Mouse (Mus musculus) CH12.LX (cell line): ENCODE data around the gene Pmm2. TPM values are rescaled to one million over a fixed set of nuclear protein-coding genes. Genes with fewer than 3 reads are reported as not detected.

ENCODE experiments used
- DNase-seq: peaks from one replicate; pipeline ENCODE4 v3.0.0-alpha.2; 2013; ENCODE audit errors: extremely low read depth
- H3K27ac ChIP-seq: 2 replicates; pipeline ENCODE4 v1.5.1; 2012; ENCODE audit warnings: low read depth, mild to moderate bottlenecking, control low read depth, moderate library complexity; ENCODE audit not compliant: insufficient read depth
- H3K27me3 ChIP-seq: replicated peaks from 2 replicates; pipeline ENCODE3; 2012; ENCODE audit warnings: inconsistent platforms
- H3K36me3 ChIP-seq, 2 experiments: replicated peaks in 1 of 2; 2 replicates each; pipeline versions ENCODE3 to v1.6.1; 2012; ENCODE audit warnings: inconsistent platforms in 1 of 2, low read length in 1 of 2, mild to moderate bottlenecking in 1 of 2, mixed read lengths in 1 of 2, moderate library complexity in 1 of 2; ENCODE audit not compliant: control insufficient read depth in 1 of 2, insufficient read depth in 1 of 2
- H3K4me1 ChIP-seq, 2 experiments: 2 replicates each; pipeline ENCODE4 v1.6.1; 2012; ENCODE audit warnings: inconsistent platforms in 1 of 2, moderate library complexity in 1 of 2; ENCODE audit not compliant: insufficient read depth in 2 of 2, control insufficient read depth in 1 of 2
- H3K4me2 ChIP-seq: 2 replicates; pipeline ENCODE4 v1.6.1; 2012; ENCODE audit warnings: low read depth, mild to moderate bottlenecking, control low read depth; ENCODE audit not compliant: poor library complexity, insufficient read depth, severe bottlenecking
- H3K4me3 ChIP-seq, 3 experiments: fragments of 150-350 bp in 1 of 3; sonication (generic) in 1 of 3; replicated peaks in 1 of 3; 2 replicates each; pipeline versions ENCODE3 to v1.5.1; 2011 to 2012; ENCODE audit warnings: low read depth in 2 of 3, low read length in 2 of 3, mild to moderate bottlenecking in 2 of 3, moderate library complexity in 2 of 3, control low read depth in 1 of 3, improper control_type of control experiment in 1 of 3, inconsistent platforms in 1 of 3, mixed read lengths in 1 of 3; ENCODE audit not compliant: poor library complexity in 1 of 3
- H3K79me2 ChIP-seq: replicated peaks from 2 replicates; pipeline ENCODE4 v1.6.1; 2012; ENCODE audit warnings: mild to moderate bottlenecking, moderate library complexity; ENCODE audit not compliant: control insufficient read depth, poor library complexity, insufficient read depth, severe bottlenecking; ENCODE audit errors: extremely low read depth
- H3K9ac ChIP-seq: 2 replicates; pipeline ENCODE4 v1.6.1; 2012; ENCODE audit warnings: low read depth, mild to moderate bottlenecking, control low read depth, moderate library complexity; ENCODE audit not compliant: insufficient read depth
- H3K9me3 ChIP-seq: replicated peaks from 2 replicates; pipeline ENCODE3; 2012; ENCODE audit warnings: low read length, inconsistent platforms, mixed read lengths
- CHD1 ChIP-seq: IDR thresholded peaks from 2 replicates; pipeline ENCODE4 v1.6.1; 2012; ENCODE audit warnings: low read depth, low read length, improper control_type of control experiment, inconsistent platforms
- ELF1 ChIP-seq: IDR thresholded peaks from 2 replicates; pipeline ENCODE4 v1.6.1; 2014; ENCODE audit warnings: low read depth, mild to moderate bottlenecking, inconsistent platforms, low read length, improper control_type of control experiment
- EP300 ChIP-seq: IDR thresholded peaks from 2 replicates; pipeline ENCODE4 v1.6.1; 2011; ENCODE audit warnings: low read length, improper control_type of control experiment
- GABPA ChIP-seq: IDR thresholded peaks from 2 replicates; pipeline ENCODE4 v1.6.1; 2012; ENCODE audit warnings: low read depth, low read length, improper control_type of control experiment, inconsistent platforms; ENCODE audit not compliant: insufficient replicate concordance
- HCFC1 ChIP-seq: IDR thresholded peaks from 2 replicates; pipeline ENCODE4 v1.6.1; 2012; ENCODE audit warnings: low read depth, mild to moderate bottlenecking, inconsistent platforms, low read length, improper control_type of control experiment
- JUN ChIP-seq: IDR thresholded peaks from 2 replicates; pipeline ENCODE4 v1.6.1; 2011; ENCODE audit warnings: low read depth, mild to moderate bottlenecking, low read length, improper control_type of control experiment, moderate library complexity; ENCODE audit not compliant: insufficient read depth
- MAX ChIP-seq: IDR thresholded peaks from 2 replicates; pipeline ENCODE4 v1.6.1; 2011; ENCODE audit warnings: low read length, improper control_type of control experiment
- MEF2A ChIP-seq: IDR thresholded peaks from 2 replicates; pipeline ENCODE4 v1.6.1; 2014; ENCODE audit warnings: low read depth, mild to moderate bottlenecking, inconsistent platforms, low read length, improper control_type of control experiment, borderline replicate concordance
- MYC ChIP-seq: IDR thresholded peaks from 2 replicates; pipeline ENCODE4 v1.6.1; 2011; ENCODE audit warnings: low read depth, mild to moderate bottlenecking, improper control_type of control experiment, low read length
- RCOR1 ChIP-seq: conservative IDR thresholded peaks from 2 replicates; pipeline ENCODE4 v1.6.1; 2012; ENCODE audit warnings: low read depth, mild to moderate bottlenecking, inconsistent platforms, low read length, improper control_type of control experiment
- SMC3 ChIP-seq: IDR thresholded peaks from 2 replicates; pipeline ENCODE4 v1.6.1; 2011; ENCODE audit warnings: low read depth, low read length, improper control_type of control experiment
- UBTF ChIP-seq: IDR thresholded peaks from 2 replicates; pipeline ENCODE4 v1.6.1; 2012; ENCODE audit warnings: low read depth, mild to moderate bottlenecking, inconsistent platforms, low read length, improper control_type of control experiment, moderate library complexity
- ZKSCAN1 ChIP-seq: IDR thresholded peaks from 2 replicates; pipeline ENCODE4 v1.6.1; 2012; ENCODE audit warnings: low read depth, inconsistent platforms, low read length, improper control_type of control experiment, borderline replicate concordance
- dilution Hi-C: fragments of 300-500 bp; cut with MboI; formaldehyde crosslinking; loops from 2 replicates; pipeline ENCODE4 v1.14.3; 2020; ENCODE audit warnings: low sequenced_read_pairs; ENCODE audit not compliant: extremely low pct_unique_long_range_greater_than_20kb, extremely low pct_ligation_motif_present
- in situ Hi-C: fragments of 300-500 bp; cut with MboI; formaldehyde crosslinking; loops from 3 replicates; pipeline ENCODE4 v1.14.3; 2019; ENCODE audit warnings: low sequenced_read_pairs, low pct_ligation_motif_present, low pct_unique_long_range_greater_than_20kb, mixed read lengths
- polyA plus RNA-seq: library from polyadenylated mRNA; unstranded; fragments of >175 nt; gene quantifications from 2 replicates; pipeline ENCODE4 v1.2.1, GENCODE M21; 2012; ENCODE audit warnings: low read depth; ENCODE audit not compliant: insufficient read length
- total RNA-seq, 2 experiments: library from RNA; depleted of rRNA; stranded (reverse); fragments of 300-350 nt in 1 of 2; fragments of >200 nt in 1 of 2; gene quantifications; 2 replicates each; pipeline ENCODE4 v1.2.3; 2012 to 2014

Gene Pmm2
- total and polyA plus RNA-seq, 3 experiments = 33.1 to 69.4 (median 42.1) TPM

DNA sequence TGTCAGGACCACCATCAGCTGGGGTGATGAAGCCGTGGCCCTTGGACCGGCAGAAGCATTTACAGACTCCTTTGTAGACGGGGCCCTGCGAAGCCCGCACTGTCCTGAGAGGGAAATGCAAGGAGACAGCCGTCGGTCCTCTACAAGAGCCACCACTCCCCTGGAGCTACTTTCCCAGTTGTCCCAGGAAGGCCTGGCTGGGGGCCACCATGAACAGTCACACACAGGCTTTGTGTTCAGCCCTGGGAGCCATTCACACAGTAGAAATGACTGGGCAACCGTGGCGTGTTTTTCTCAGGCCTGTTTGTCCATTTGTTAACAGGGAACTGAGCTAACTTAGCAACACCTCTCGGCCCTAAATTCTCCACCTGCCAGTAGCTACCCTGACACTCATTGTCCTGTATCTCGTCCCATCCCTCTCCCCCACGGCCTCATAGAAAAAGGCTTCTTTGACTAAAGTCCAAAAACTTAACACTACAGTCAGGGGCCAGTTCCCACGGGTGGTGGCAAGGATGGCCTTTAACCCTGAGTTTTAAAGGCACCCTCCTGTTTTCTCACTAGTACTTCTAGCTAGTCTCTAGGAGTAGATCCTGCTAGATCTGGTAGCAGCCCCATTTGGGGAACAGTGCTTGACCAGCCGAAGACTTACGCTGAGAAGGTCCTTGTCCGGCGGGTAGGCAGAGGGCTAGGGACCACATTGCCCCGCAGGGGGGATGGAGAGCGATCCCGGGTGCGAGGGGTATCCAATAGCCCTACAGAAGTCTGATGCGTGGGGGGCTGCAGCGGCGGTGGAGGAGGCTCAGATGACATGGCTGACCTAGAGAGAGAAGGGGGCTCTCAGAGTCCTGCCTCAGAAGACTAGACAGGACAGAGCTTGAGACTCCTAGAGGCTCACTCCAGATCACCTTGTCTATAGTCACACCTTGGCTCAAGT lies 26.4 kb downstream of the Pmm2 start:
- Histone ChIP-seq H3K27me3 (no peaks in the 10 kb centered on the region), H3K9me3 (no peaks in the 10 kb centered on the region), H3K79me2 (no peaks in the 10 kb centered on the region), H3K4me3 (no peak overlapping the region), H3K4me2 (no peak overlapping the region)
- dilution Hi-C loops = no loop called here
- TF ChIP-seq MAX (no peak), ZKSCAN1 (no peak), ELF1 (no peak), RCOR1 (no peak), EP300 (no peak), UBTF (no peak), MYC (no peak), MEF2A (no peak), SMC3 (no peak), HCFC1 (no peak)
- TF ChIP-seq, all 38 proteins: peak for 0
- peaks cover 18 to 32% of the 10 kb centered on the region in 2 experiments; a peak in 3 of 4 replicates for H3K4me1 ChIP-seq
- H3K36me3 ChIP-seq = peaks cover 42 to 83% of the 10 kb centered on the region in 2 experiments
- in situ Hi-C loops = no loop called here
- DNase-seq = no peak
- no peak overlapping the region for H3K27ac ChIP-seq
- no peak overlapping the region for H3K9ac ChIP-seq

GRCm38 (mm10) chr16:8665367-8665766 lies 27.9 kb downstream of the Pmm2 start:
- Histone ChIP-seq H3K27ac (no peak overlapping the region), H3K79me2 (no peaks in the 10 kb centered on the region), H3K4me3 (no peak overlapping the region), H3K9me3 (no peaks in the 10 kb centered on the region), H3K4me2 (no peak overlapping the region), H3K9ac (no peak overlapping the region), H3K27me3 (no peaks in the 10 kb centered on the region), H3K4me1 (peaks cover 22 to 47% of the 10 kb centered on the region in 2 experiments), H3K36me3 (peaks cover 33 to 78% of the 10 kb centered on the region in 2 experiments)
- DNase-seq = no peak
- dilution Hi-C loops (no loop called here), in situ Hi-C loops (no loop called here)
- no peak for TF ChIP-seq SMC3
- TF ChIP-seq CHD1 = no peak
- TF ChIP-seq JUN = no peak
- TF ChIP-seq GABPA = no peak
